Mouse (Mus musculus) lung, postnatal 0 days (tissue): ENCODE measurements at regions not wholly inside any gene's neighbourhood (a gene's known extent, or its start where the extent isn't known, plus 50 kb on each side); places are given as distances from the start of the nearest gene placed in this dataset.

ENCODE experiments used
- CTCF ChIP-seq: IDR thresholded peaks from 2 replicates; pipeline ENCODE4 v1.5.1; 2016; ENCODE audit warnings: antibody characterized with exemption, mild to moderate bottlenecking
- EP300 ChIP-seq: IDR thresholded peaks from 2 replicates; pipeline ENCODE4 v1.6.1; 2016; ENCODE audit warnings: antibody characterized with exemption, mild to moderate bottlenecking, control low read depth

- TF ChIP-seq CTCF (no peak), EP300 (no peak)
Observed at GRCm38 (mm10) chr9:112938781-112939180, 703.0 kb upstream of the Arpp21 start.
